Mouse (Mus musculus) liver, embryonic 16.5 days (tissue): ENCODE data around the gene Tgfbi. TPM values are rescaled to one million over a fixed set of nuclear protein-coding genes. Genes with fewer than 3 reads are reported as not detected.

Source experiments
- ATAC-seq: fragments of 200-750 bp; cut with Nextera tagmentation; 2 replicates; pipeline ENCODE4 v1.8.0; 2017; ENCODE audit warnings: low read depth, mild to moderate bottlenecking, moderate number of reproducible peaks, moderate library complexity
- H3K27ac ChIP-seq: fragments of 300-500 bp; sonication (generic); 2 replicates; pipeline ENCODE4 v1.5.1; 2014; ENCODE audit warnings: mild to moderate bottlenecking, low read length
- H3K27me3 ChIP-seq: fragments of 300-500 bp; sonication (generic); 2 replicates; pipeline ENCODE4 v1.6.1; 2014; ENCODE audit warnings: low read depth, low read length, mixed read lengths; ENCODE audit not compliant: control insufficient read depth, insufficient read depth
- H3K36me3 ChIP-seq: fragments of 300-500 bp; sonication (generic); 2 replicates; pipeline ENCODE4 v1.6.1; 2014; ENCODE audit warnings: mild to moderate bottlenecking; ENCODE audit not compliant: control insufficient read depth, insufficient read depth
- H3K4me1 ChIP-seq: fragments of 300-500 bp; sonication (generic); 2 replicates; pipeline ENCODE4 v1.6.1; 2014; ENCODE audit warnings: low read depth, low read length, mixed read lengths; ENCODE audit not compliant: control insufficient read depth
- H3K4me2 ChIP-seq: fragments of 300-500 bp; sonication (generic); 2 replicates; pipeline ENCODE4 v1.6.1; 2014; ENCODE audit warnings: low read depth, low read length, mixed read lengths
- H3K4me3 ChIP-seq: fragments of 300-500 bp; sonication (generic); 2 replicates; pipeline ENCODE4 v1.5.1; 2014; ENCODE audit warnings: low read depth, mild to moderate bottlenecking, low read length
- H3K9ac ChIP-seq: fragments of 300-500 bp; sonication (generic); 2 replicates; pipeline ENCODE4 v1.6.1; 2014; ENCODE audit warnings: low read depth, low read length
- H3K9me3 ChIP-seq: fragments of 300-500 bp; sonication (generic); replicated peaks from 2 replicates; pipeline ENCODE4 v1.6.1; 2016; ENCODE audit warnings: low read length; ENCODE audit not compliant: control insufficient read depth
- WGBS: fragments of 180-500 bp; shearing (Covaris S2); extraction: QIAGEN DNeasy Blood & Tissue Kit; methylation state at CpG from one replicate; pipeline ENCODE4 v1.1.7; 2014; ENCODE audit not compliant: insufficient replicate concordance; 5-methylcytosine and 5-hydroxymethylcytosine counted together
- polyA plus RNA-seq: library from polyadenylated mRNA; unstranded; fragments of >200 nt; fragmentation: Nextera tagmentation; extraction: Ambion mirVana; gene quantifications from 2 replicates; pipeline ENCODE4 v1.2.1, GENCODE M21; 2015

The Tgfbi gene
- polyA plus RNA-seq, result 9.9 and 10.9 TPM in 2 replicates

DNA sequence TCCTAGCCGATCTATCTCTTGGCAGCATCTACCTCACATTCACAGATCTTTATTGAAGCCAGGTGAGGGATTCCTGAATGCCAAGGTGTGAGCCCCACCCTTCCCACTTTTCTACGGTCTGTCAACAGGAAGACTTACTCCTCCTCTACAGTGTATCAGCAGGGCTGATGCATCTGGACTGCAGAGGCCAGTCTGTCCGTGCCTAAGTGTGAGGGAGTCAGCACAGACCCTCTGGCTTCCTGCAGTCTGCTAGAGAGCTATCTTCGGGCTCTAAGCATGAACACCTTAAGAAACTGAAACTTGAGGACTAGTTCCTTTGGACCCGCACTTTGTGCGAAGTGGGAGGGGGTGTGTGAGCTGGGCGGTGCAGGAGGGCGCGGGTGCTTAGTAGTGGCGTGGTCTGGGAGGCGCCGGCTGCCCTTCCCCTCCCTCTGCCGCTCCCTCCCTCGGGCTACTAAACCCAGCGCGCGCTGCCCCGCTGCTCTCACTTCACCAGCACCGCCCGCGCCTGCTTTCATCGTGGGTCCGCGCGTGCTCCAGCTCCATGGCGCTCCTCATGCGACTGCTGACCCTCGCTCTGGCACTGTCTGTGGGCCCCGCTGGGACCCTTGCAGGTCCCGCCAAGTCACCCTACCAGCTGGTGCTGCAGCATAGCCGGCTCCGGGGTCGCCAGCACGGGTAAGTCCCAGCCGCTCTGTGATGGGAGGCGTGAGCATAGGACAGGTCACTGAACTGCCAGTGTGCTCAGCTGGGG, at the start of gene Tgfbi:
Gene Tgfbi, plus strand, starts transcription at position 421 of the 754 bp plus-strand sequence.
- H3K9ac ChIP-seq, result peak within 1 kb of the TSS; percentile 48
- H3K4me2 ChIP-seq, result peak within 1 kb of the TSS; percentile 71
- no peaks in the 10 kb centered on the region for H3K9me3 ChIP-seq
- peaks cover 9% of the 10 kb centered on the region for H3K27me3 ChIP-seq
- WGBS, result 2% methylated on average over 36 of the region's 36 CpGs
- H3K4me1 ChIP-seq, result peaks cover 4% of the 10 kb centered on the region
- peak within 1 kb of the TSS; percentile 58 for H3K4me3 ChIP-seq
- ATAC-seq, result peak; percentile 50; the same call in 1 of the 2 replicates
- no peaks in the 10 kb centered on the region for H3K36me3 ChIP-seq
- H3K27ac ChIP-seq, result no peak within 1 kb of the TSS

DNA sequence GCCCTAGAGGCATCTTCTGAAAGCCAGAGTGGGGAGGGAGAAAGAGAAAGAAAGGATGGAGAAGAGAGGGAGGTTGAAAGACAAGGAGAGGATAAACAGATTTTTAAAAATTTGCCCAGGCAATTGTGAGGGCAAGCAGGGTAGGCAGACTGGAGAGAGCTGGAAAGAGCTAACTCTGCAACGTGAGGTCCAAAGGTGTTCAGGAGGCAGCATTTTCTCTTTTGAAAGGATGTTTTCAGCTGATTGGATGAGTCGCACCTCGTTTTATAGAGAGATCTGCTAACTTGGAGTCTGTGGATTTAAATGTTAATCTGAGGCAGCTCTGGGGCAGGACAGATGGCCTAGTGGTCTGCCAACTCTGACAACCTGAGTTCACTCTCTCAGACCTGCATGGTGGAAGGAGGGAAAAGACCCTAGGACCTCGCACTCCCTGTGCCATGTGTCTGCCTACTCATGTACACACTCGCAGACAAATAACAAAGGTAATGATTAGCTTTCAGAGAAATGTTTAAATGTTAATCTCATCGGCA, 49.4 kb upstream of the Tgfbi start:
- no peaks in the 10 kb centered on the region for H3K9me3 ChIP-seq
- no peak overlapping the region for H3K27ac ChIP-seq
- no peaks in the 10 kb centered on the region for H3K36me3 ChIP-seq
- WGBS, result 45% methylated on average over 6 of the region's 6 CpGs
- peaks cover 2% of the 10 kb centered on the region for H3K4me1 ChIP-seq
- H3K4me2 ChIP-seq, result no peak overlapping the region
- H3K4me3 ChIP-seq, result no peak overlapping the region
- H3K9ac ChIP-seq, result no peak overlapping the region
- no peaks in the 10 kb centered on the region for H3K27me3 ChIP-seq
- no peak for ATAC-seq

DNA sequence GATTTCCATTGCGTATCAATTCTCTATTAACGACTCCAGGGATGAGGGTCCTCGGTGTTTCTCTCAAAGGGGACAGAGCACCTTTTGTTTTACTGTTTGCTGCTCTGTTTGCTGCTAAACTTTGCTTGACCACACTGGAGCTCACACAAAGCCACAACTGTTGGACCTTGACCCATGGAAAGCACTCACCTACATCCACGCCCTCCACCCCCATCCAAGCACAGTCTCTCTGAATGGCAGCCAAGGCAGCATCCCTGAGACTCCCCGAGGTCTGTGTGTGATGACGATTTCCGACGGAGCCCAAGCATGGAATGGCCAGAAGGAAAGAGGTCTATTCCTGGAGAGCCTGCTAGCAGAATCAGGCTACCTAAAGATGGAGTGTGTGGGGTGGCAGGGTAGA, 48.2 kb upstream of the Tgfbi start:
- ATAC-seq, result peak; percentile 71; the same call in 1 of the 2 replicates
- 57% methylated on average over 8 of the region's 8 CpGs for WGBS
- Histone ChIP-seq H3K27ac (no peak overlapping the region), H3K4me2 (no peak overlapping the region), H3K4me3 (no peak overlapping the region), H3K9ac (no peak overlapping the region), H3K4me1 (peaks cover 2% of the 10 kb centered on the region), H3K9me3 (no peaks in the 10 kb centered on the region), H3K36me3 (no peaks in the 10 kb centered on the region), H3K27me3 (no peaks in the 10 kb centered on the region)

DNA sequence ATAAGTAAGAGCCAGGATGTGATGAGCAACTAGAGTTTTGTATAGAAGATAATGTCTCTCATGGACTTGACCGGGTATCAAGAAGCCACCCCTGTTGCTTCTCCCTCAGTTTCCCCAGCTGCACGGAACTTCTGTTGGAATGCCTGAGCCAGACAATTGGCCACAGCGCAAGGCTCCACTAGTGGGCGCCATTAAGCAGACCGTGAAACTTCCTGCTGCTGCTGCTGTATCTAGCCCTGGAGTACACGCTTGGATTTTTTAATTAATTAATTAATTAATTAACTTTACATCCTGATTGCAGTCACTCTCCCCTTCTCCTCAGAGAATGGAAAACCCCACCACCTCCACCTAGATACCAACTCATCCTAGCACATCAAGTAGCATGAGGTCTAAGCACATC, 46.2 kb upstream of the Tgfbi start:
- Histone ChIP-seq H3K4me2 (no peak overlapping the region), H3K9ac (no peak overlapping the region), H3K4me3 (no peak overlapping the region), H3K4me1 (peaks cover 2% of the 10 kb centered on the region), H3K27me3 (no peaks in the 10 kb centered on the region), H3K9me3 (no peaks in the 10 kb centered on the region), H3K27ac (no peak overlapping the region), H3K36me3 (no peaks in the 10 kb centered on the region)
- 27% methylated on average over 6 of the region's 6 CpGs for WGBS
- ATAC-seq, result no peak

DNA sequence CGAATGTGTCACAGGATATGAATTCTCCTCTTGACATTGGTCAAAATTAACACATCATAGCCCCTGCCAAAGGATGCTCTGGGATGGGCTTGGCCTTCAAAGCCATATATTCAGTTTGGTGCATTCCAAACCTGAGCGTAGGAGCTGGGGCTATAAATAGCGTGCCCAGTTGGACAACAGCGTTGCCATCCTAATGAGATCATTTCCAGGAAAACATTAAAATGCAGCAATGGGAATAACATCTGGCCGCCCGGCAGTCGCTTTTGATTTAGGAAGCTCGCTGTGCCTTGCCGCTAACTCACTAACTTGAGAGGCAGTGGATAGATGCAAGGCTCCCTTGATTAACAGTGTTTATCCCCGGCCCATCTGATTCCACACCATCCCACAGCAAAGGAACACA, 43.0 kb upstream of the Tgfbi start:
- ATAC-seq, result no peak
- Histone ChIP-seq H3K36me3 (no peaks in the 10 kb centered on the region), H3K4me1 (no peaks in the 10 kb centered on the region), H3K4me2 (no peak overlapping the region), H3K4me3 (no peak overlapping the region), H3K27me3 (no peaks in the 10 kb centered on the region), H3K9me3 (no peaks in the 10 kb centered on the region), H3K27ac (no peak overlapping the region), H3K9ac (no peak overlapping the region)
- WGBS, result 72% methylated on average over 10 of the region's 10 CpGs

DNA sequence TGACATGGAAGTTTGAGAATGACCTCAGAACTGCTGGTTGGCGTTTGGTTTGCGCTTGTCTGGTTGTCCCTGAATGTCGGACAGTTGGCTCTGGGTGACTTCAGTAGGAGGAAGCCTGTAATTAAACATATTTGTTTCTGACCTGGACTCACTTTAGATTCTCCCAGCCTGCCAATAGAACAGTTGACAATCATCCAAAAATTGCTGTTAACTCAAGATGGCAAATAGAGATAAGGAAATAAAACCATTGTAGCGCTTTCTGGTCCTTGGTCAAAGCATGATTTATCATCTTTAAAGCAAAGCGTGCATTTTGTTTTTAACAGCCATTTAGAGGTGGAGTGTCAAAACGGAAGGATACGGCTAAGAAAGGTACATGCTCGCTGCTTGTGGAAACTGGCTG, 37.7 kb upstream of the Tgfbi start:
- H3K27ac ChIP-seq, result no peak overlapping the region
- no peak overlapping the region for H3K9ac ChIP-seq
- ATAC-seq, result no peak
- no peak overlapping the region for H3K4me3 ChIP-seq
- H3K27me3 ChIP-seq, result no peaks in the 10 kb centered on the region
- WGBS, result 58% methylated on average over 8 of the region's 8 CpGs
- no peaks in the 10 kb centered on the region for H3K4me1 ChIP-seq
- H3K4me2 ChIP-seq, result no peak overlapping the region
- no peaks in the 10 kb centered on the region for H3K36me3 ChIP-seq
- H3K9me3 ChIP-seq, result no peaks in the 10 kb centered on the region

DNA sequence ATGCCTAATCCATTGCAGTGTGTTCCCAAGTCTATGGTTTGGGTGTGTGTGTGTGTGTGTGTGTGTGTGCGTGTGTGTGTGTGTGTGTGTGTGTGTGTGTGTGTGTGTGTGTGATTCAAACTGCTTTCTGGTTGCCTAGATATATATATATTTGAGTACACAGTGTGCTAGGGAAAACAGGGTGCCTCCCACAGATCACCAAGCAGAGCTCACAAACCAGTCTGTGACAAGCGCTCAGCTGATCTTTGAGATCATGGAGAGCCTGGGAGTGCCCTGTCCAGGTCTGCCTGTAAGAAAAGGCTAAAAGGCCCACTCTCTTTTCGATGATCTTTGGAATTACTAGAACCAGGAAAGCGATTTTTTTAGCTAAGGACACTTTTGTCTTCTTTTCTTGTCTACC, 34.2 kb upstream of the Tgfbi start:
- Histone ChIP-seq H3K9ac (no peak overlapping the region), H3K27ac (no peak overlapping the region), H3K4me1 (no peaks in the 10 kb centered on the region), H3K4me3 (no peak overlapping the region), H3K9me3 (no peaks in the 10 kb centered on the region), H3K36me3 (no peaks in the 10 kb centered on the region), H3K4me2 (no peak overlapping the region), H3K27me3 (no peaks in the 10 kb centered on the region)
- 58% methylated on average over 4 of the region's 4 CpGs for WGBS
- ATAC-seq, result no peak

DNA sequence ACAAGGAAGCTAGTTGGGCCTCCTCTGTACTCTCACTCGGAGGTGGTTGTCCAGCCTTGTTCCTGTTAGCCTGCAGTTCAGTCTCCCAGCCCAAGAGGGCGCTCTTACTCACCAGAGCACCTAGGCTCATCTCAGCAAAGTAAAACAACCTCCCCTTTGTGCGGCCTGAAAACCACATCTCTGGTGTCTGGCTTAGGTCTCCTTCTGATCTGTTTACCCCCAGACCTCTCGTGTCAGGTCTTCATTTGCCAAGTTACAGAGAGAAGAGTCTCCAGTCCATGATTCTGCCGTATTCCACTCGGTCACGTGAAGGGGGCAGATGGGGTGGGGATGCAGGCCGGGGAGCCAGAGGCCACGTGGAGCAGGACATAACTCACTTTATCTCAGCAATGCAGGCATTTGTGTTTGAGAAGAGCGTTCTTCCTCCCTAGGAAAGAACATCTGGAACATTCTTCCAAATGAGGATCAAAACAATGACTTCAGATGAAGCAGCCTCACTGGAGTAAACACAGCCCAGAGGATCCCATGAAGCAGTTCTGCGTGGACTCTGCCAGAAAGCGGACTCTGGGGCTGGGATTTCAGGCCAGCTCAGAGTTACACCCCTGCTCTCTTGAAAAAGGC, 33.5 kb upstream of the Tgfbi start:
- Histone ChIP-seq H3K27me3 (no peaks in the 10 kb centered on the region), H3K9ac (no peak overlapping the region), H3K4me1 (no peaks in the 10 kb centered on the region), H3K4me3 (no peak overlapping the region), H3K9me3 (no peaks in the 10 kb centered on the region), H3K27ac (no peak overlapping the region), H3K4me2 (no peak overlapping the region), H3K36me3 (no peaks in the 10 kb centered on the region)
- 43% methylated on average over 12 of the region's 12 CpGs for WGBS
- no peak for ATAC-seq

DNA sequence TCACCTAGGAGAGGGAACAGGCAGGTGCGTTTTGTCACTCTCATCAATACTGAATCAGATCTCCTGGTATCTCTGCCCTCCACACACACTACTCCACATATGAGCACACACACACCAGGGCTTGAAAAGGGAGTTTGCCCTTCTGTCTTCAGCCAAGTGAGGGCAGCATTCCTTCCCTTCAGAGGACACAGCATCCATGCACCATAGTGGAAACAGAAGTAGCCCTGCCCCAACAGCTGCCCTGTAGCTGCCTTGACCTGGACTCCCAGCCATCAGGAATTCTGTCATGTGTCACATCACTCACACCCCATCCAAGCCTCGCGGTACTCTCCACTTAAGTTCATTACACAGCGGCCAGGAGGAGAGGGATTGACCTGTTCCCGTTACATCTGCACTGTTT, 31.2 kb upstream of the Tgfbi start:
- 67% methylated on average over 5 of the region's 5 CpGs for WGBS
- Histone ChIP-seq H3K27me3 (no peaks in the 10 kb centered on the region), H3K4me1 (peaks cover 3% of the 10 kb centered on the region), H3K9ac (no peak overlapping the region), H3K36me3 (no peaks in the 10 kb centered on the region), H3K27ac (no peak overlapping the region), H3K9me3 (no peaks in the 10 kb centered on the region), H3K4me3 (no peak overlapping the region), H3K4me2 (no peak overlapping the region)
- ATAC-seq, result no peak
